Mouse (Mus musculus) stomach, embryonic 16.5 days (tissue): ENCODE results near the gene Tmem255b. TPM values are rescaled to one million over a fixed set of nuclear protein-coding genes. Genes with fewer than 3 reads are reported as not detected.

Experiments used
- polyA plus RNA-seq: library from polyadenylated mRNA; unstranded; fragments of >200 nt; fragmentation: Nextera tagmentation; extraction: Ambion mirVana; gene quantifications from 2 replicates; pipeline ENCODE4 v1.2.1, GENCODE M21; 2015

Tmem255b gene
- polyA plus RNA-seq, 1 experiment from 2014 or later, result 4.3 TPM

Other genes starting within 250 kb of the Tmem255b start
- 22.6 and 25.5 TPM in 2 replicates for gene Grtp1, start 234.6 kb upstream of the Tmem255b start, polyA plus RNA-seq
- 0.69 and 4.2 TPM in 2 replicates for gene Adprhl1, start 181.0 kb upstream of the Tmem255b start, polyA plus RNA-seq
- 21.4 and 21.5 TPM in 2 replicates for gene Dcun1d2, start 147.1 kb upstream of the Tmem255b start, polyA plus RNA-seq
- gene Tmco3, start 147.0 kb upstream of the Tmem255b start, polyA plus RNA-seq, result 34.0 and 34.9 TPM in 2 replicates
- gene Tfdp1, start 96.4 kb upstream of the Tmem255b start, polyA plus RNA-seq, result 134 and 140 TPM in 2 replicates
- 59.5 and 89.0 TPM in 2 replicates for gene Atp4b, start 38.4 kb upstream of the Tmem255b start, polyA plus RNA-seq
- gene Grk1, start 30.1 kb upstream of the Tmem255b start, polyA plus RNA-seq, result 0.02 TPM in 1 of 2 replicates, not detected in the other
- gene Gas6, start 59.3 kb downstream of the Tmem255b start, polyA plus RNA-seq, result 151 and 162 TPM in 2 replicates
- gene 1700029H14Rik, start 127.3 kb downstream of the Tmem255b start, polyA plus RNA-seq, result not detected in 2 replicates
- 30.9 and 35.5 TPM in 2 replicates for gene Rasa3, start 242.4 kb downstream of the Tmem255b start, polyA plus RNA-seq